Mouse (Mus musculus) forebrain, embryonic 13.5 days (tissue): Measurements from ENCODE around the gene 1700123L14Rik. TPM values are rescaled to one million over a fixed set of nuclear protein-coding genes. Genes with fewer than 3 reads are reported as not detected.

ENCODE experiments used
- polyA plus RNA-seq: library from polyadenylated mRNA; unstranded; fragments of >200 nt; fragmentation: Nextera tagmentation; extraction: Ambion mirVana; gene quantifications from 2 replicates; pipeline ENCODE4 v1.2.1, GENCODE M21; 2015

Gene 1700123L14Rik
- polyA plus RNA-seq, 1 experiment from 2014 or later: not detected

Other genes starting within 250 kb of the 1700123L14Rik start
- gene Fam19a1, start 53.1 kb downstream of the 1700123L14Rik start, polyA plus RNA-seq: 5.7 and 8.0 TPM in 2 replicates